Mouse (Mus musculus): ENCODE results near the gene Grtp1.

DNA sequence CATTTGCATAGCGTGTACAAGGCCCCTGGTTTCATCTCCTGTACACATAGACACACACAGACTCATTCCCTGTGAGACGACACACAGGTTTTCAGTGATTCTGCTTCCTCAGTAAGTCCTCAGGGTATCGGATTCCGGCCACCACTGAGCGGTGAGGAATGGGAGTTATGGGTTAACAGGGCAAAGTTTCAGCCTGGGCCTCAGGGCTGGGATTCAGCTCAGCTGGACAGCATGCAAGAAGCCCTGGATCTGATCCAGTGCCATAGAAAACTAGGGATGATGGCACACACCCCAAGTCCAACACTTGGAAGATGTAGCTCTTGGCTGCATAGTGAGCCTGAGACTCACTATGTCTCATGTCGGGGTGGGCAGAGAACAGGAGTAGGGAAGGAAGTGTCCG is 20.5 kb downstream of the Grtp1 start:
- no peak for TF ChIP-seq POLR2A (IDR thresholded peaks at IDR 0.05; ENCODE audit: control insufficient read depth, extremely low read depth, insufficient read depth, low read length, poor library complexity)
- TF ChIP-seq CTCF (IDR thresholded peaks at IDR 0.05; ENCODE audit: borderline replicate concordance, control insufficient read depth, extremely low read depth, insufficient read depth, low read length, poor library complexity), result no peak
